Mouse (Mus musculus) retina, embryonic 14.5 days (tissue): ENCODE data around the gene Chchd6.

Experiments
- DNase-seq: peaks from one replicate; pipeline ENCODE4 v3.0.0-alpha.2; 2015; ENCODE audit warnings: low spot score

The Chchd6 gene

DNA sequence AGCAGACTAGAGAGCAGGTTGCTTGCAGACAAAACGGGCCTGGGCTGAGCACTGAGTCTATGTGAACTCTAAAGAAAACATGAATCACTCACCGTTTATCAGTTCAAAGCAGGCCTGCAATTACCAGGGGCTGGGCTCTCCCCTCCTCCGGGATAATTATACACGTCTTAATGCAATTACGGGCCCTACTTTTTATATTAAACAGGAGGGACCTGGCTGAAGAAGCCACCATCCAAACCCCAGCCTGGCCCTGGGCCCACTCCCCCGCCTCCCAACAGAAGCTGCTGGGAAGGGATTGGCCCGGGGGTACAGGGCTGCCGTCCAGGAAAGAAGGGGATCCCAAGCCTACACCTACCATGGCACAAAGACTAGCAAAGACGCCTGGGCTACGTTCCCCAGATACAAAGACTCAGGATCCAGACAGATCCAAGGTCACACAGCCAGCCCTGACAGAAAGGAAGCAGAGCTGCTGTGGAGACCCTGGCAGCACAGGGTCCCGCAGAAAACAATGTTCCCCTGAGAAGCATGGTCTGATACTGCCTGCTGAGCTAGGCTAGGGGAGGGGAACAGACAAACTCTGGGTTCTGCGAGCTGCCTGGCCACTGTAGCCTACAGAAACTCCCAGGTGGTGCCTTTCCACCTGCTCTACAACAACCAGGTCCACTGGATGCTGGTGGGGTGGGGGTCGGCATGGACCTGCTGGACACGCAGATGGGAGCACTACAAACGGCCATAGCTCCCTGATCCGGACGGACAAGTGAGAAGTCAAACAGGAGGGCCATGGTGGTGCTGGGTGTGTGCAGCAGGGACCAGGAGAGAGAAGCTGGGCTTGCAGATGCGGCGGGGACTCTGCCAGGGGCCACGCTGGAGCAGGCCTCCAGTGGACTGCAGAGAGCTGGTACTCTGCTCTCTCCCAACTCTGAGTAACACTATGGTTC, 235.4 kb downstream of the Chchd6 start:
- DNase-seq: no peak

DNA sequence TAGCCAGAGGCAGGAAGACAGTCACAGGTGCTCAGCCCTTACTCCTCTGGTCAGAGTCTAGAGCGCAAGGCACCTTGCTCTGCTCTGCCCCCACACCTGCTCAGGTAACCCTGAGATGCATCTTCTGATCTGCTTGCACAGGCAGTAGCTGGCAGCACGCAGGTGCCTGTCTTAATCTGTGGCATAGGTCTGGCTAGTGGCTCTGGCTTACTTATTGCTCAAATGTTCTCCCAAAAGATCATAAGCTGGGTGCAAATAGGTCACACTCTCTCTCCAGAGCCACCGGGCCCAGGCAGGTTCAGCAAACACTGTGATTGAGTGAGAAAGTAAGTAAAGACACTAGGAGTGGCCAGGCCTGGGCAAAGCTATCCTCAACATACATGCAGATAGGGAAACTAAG, 236.3 kb downstream of the Chchd6 start:
- DNase-seq: no peak

DNA sequence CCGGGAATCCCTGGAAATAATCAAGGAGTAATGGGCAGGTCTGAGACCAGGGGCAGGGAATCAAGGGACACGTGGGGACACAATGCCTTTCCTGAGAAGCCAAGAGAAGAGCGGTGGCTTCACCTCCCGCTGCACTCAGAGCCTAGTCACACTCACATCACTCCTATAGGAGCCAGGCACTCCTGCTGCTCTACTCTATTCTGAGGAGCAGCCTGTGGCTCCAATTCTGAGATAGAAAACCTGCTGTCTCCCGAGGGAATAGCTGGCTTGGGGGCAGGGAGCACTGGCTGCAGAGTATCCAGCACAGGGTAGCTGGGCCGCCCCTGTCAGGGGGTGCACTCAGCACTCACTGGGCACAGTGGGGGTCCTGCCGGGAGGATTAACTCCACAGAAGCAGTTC, 239.8 kb downstream of the Chchd6 start:
- no peak for DNase-seq

DNA sequence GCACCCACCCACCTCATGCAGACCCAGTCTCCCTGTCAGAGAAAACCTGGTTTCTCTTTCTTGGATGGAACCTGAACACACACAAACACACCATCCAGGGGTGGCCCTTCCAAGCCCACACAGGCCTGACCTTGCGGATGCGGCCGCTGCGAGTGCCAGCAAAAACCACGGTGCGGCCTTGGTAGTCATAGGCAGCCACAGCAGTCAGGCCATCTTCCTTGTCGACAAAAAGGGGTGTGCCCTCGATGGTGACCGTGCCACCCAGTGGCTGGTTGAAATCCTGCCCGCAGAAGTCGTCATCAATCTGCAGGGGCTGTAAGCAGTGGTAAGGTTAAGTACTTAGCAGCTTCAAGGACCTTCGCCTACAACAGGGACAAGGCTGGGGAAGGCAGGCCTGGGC, 240.7 kb downstream of the Chchd6 start:
- no peak for DNase-seq

DNA sequence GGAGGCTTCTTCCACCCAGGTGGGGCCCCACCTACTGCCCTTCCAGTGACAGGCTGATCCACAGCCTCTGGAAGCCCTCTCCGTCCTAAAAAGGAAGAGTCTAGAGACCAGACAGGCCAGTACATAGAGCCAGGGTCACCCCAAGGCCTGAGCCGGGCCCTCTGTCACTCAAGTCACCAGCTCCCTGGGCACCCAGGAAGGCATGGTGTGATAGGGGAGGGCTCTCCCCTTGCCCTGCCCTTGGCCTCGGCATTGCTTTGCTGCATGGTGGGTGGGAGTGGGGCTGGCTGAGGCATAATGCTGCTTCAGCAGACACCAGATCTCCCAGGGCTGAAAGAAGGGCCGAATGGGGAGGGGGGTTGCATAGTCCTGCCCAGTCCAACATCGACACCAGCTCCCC, 241.4 kb downstream of the Chchd6 start:
- no peak for DNase-seq

DNA sequence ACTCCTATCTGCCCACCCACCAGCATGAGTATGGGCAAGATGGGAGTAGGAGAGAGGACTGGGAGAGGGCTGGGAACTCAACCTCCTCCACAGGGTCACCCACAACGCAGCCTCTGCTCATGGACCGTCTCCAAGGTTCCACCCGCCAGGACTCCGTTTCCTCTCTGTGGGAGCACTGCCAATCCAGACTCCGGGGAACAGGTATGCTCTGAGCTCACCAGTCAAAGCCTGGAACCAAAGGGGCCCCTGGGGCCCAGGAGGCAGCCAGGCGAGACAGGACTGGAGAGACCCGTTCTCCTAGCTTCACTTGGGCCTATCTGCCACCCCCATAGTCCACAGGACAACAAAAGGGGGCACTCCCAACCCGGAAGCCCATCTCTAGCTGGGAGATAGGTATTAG, 242.4 kb downstream of the Chchd6 start:
- DNase-seq: no peak

DNA sequence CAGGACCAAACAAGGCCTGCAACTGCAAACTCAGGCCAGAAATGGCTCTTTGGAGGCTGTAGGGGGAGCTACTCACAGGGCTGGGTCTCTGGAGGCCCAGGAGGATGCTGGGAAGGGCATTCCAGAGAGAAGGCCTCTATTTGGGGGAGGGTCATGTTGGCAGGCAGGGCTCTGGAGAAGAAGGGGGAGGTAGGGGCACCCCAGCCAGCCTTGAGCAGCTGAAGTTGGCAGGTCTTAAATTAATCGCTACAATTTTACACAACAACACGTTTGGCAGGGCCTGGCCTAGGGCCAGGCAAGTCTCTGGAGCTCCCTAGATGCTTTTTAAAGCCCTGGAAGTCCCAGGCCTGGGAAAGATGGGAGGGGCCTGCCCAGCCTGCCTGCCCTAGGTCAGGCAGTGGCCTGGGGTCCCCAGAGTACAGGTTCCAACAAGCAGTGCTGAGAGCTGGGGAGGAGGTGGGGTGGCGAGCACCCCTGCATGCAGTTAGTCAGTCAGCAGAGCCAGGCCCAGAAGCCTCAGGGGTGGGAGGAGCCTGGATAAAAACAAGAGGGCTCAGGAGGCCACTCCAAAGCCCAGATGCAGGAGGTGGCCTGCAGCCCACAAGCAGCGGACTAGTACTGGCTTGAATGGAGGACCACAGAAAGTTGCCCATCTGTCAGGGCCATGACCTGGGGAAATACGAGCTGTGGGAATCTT, 243.9 kb downstream of the Chchd6 start:
- DNase-seq: peak; percentile 53

DNA sequence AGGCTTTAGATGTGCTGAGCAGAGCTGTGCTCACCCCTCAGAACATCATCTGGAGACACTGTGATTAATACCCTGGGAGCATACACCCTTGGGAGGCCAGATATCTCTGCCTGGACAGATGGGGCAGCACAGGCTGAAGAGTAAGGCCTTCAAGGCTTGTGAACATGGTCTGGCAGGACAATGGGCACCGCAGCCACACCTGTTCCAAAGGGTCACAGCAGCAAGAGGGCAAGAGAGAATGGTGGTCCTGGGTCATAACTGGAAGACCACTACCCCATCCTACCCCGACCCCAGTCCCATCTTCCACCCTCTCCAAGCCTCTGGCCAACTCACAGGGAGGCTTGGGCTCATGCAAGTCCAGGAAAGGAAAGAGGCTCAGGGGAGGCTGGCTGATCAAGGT, 244.9 kb downstream of the Chchd6 start:
- no peak for DNase-seq

DNA sequence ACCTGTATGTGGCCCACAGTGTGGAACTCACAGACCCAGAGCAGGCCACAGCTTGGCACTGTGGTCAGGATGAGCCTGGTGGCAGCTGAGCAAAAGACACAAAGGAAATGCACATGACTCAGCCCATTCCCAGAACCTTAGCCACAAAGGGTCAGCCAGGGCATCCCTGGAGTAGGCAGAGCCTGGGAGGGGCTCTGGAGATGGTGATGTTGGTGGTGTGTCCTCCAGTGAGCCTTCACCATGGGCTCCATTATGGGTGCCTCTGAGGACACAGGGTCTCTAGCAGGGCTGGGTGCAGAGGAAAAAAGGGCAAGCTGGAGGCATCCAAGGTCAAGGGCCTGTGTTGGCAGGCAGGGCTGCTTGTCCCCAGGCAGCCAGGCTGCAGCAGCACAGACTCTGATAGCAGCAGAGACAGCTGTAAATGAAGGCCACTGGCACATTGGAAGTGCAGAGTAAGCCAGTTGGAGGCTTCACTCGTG, 245.4 kb downstream of the Chchd6 start:
- no peak for DNase-seq

DNA sequence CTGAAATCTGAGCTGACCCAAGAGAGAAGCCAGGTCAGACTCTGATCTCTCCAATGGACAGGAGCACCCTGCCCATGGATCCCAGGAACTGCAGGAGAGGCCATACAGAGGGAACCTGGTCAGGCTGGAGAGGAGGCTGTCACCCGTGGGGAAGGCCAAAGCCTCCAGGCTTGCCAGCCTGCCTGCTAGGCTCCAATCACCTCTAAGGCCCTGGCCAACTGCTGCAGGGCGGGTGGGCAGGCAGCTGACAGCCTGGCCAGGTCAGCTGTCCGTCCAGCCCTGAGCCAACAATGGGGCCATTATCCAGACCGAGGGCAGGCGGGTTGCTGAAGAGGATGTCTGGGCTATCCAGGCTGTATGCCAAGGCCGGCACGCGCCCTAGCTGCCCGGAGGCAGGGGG, 247.1 kb downstream of the Chchd6 start:
- no peak for DNase-seq

DNA sequence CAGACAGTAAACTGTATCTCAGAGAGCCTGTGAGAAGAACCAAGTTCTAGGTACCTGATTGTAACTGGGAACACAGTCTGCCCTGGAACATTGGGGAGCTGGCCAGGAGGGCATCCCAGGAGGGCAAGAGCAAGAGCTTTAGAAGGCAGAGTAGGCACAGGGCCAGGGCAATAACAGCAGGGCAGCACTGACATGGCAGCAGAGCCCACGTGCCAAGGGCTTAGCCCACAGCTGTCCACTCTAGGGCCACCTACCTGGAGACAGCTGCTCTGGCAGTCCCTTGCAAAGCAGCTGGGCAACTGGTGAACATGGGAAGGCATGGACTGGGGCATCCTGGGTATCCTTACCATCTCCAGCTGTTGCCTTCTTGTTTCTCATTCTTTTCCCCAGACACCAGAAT, 247.7 kb downstream of the Chchd6 start:
- no peak for DNase-seq

DNA sequence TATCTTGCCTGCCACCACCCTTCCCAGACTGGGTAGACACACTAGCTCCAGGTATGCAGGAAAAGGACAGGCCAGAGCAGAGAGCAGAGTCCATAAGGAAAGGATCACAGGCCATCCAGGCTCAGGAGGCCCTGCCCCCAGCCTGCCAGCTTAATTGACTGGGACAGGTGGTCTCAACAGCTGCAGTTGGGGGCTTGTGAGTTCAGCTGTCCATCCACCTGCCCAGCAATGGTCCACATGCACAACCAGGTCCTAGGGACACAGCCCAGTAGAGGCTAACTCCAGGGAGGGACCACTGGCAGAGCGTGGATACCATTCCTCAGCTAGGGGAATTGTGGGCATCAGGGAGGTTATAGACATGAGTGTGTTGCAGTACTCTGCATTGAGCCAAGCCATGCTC, 249.6 kb downstream of the Chchd6 start:
- no peak for DNase-seq

DNA sequence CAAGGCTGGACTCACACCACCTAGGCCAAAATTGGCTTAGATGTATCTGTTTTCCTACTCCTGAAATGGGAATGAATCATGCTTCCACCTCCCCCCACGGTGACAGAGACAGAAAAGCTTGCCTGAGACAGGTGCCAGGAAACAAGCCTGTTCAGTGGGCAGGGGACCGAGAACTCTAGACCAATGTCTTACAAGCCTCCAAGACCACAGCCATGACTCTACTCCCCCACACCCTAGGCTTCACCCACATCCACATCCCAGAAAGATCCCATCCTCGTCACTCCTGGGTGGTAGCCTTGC, 250.0 kb downstream of the Chchd6 start:
- DNase-seq: no peak

DNA sequence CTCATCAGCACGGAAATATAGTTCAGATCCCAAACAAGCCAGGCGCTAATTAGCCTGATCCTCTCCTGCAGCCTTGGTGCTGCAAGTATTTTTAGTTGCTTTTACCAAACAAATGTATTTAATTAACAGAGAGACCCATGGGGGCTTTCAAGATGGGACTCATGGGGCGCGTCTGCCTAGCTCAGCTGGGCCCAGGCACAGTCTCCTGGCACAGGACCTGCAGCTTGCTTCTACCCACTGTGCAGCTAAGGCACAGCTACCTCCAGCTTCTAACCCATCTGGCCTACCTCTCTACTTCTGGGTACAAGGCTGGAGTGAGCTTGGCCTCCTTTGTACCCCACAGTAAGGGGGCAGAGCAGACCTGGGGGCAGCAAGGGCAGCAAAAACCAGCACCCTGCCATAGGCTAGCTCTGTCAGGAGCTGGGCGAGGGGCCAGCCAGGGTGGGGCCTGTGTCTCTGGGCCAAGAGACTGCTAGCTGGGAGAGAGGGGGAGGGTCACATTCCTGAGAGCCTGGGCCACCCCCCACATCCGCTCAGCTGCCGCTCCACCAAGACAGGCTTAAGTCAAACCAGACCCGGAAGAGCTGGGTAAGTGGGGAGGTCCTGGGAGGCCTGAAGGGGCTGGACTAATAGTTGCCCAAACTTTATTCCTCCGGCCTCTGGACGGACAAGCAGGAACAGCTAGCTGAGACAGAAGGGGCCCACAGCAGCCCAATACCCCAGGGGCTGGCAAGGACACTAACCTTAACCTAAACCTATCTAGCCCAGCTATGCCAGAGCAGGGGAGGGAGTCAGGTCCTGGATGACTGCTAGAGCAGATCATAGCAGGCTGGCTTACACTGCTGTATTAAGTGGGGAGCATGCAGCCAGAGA, 250.6 kb downstream of the Chchd6 start:
- DNase-seq: peak; percentile 49

DNA sequence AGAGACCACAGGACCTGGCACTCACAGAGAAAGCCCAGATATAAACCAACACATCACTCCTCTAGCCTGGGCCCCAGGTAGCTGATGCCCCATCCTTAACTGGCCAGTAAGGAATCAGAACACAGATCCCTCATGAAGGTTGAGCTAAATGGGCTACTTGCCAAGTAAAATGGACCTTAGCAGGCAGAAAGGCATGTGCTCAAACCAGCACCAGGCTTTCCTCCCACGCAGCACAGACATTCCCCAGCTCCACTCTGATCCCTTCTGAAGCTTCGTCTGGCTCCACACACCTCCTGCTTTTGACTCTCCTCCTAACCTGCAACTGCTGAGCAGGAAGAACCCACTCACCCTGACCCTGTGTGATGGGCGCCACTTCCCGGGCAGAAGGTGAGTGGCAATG, 253.5 kb downstream of the Chchd6 start:
- no peak for DNase-seq

DNA sequence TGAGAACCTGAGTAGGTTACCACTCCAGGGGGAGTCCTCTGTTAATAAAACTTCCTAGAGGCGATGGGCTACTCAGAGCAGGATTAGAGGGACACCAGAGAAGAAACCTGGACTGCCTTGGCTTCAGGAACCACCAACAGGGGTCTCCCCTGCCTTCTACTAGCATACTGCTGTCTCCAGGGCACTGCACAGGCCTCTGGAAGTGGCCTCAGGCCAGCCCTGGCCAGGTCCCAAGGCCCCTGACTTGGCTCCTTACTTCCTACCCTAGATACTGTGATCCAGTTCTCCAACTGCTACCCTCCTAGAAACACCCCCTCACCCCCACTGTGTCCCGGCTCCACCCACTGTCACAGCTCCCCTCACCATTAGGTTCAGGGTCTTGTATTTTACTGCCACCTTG, 256.0 kb downstream of the Chchd6 start:
- no peak for DNase-seq

DNA sequence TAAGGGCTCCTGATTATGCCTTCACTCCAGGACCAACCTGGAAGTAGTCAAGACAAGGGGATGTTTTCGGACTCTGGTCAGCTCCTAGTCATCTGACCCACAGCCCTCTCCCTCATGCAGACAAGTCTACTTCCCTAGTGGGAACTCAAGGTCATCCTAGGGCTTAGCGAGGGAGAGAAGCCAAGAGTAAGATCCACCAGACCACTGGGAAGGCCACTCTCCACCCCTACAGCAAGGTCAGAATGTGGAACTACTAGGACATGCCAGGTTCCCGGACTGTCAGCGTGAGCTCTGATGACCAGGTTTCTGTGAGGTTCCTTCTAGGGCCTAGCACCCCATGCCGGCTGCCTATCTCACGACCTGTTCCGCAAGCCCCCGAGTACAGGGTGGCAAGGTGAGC, 256.7 kb downstream of the Chchd6 start:
- no peak for DNase-seq

DNA sequence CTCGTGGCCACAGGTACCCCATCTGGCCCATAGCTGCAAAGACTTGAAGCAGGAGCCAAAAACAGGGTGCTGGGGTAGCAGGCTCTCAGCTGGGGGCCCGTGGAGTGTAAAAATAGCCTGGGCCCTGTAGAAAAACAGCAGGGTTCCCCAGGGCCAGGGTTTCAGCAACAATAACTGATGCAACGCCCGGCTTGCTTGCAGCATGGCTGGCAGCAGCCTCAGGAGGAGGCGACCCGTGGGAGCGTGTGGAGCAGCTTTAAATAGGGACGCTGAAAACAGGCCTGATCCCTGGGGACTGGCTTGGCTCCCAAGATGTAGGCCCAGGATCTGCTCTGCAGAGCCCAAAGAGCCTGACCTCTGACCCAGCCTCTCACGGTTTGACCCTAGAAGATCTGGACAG, 257.9 kb downstream of the Chchd6 start:
- DNase-seq: no peak

DNA sequence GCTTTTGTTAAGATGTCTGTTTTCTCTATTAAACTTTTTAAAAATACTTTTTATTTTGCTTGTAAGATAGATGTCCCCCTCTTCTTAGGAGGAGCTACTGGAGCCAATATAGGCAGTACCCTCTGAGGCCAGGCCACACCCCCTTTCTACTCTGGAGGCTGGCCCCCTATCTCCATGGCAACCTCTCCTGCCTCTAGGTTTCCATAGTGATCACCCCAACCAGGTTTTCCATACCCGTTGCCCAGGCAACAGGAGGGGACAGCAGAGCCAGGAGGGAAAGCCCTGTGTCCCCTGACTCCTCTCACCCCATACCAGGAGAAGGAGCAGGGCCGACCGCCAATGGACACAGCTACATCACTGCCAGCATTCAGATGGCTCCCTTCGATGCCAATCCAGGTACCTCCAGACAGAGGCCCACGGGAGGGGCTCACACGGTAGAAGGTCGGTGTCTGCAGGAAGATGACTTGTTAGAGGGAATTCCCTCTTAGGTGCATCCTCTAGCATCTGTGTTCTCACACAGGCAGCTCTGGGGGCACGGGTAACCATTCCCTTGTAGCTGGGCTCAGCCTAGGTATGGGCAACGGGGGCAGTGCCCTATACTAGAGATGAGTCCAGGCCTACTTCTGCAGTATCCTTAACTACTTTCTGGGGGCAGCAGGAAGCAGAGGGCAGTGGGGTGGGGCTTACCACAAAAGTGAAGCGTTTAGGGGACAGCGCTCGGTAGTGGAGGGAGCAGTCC, 261.3 kb downstream of the Chchd6 start:
- DNase-seq: peak; percentile 79
